Mouse (Mus musculus) gonadal fat pad, adult 2 months (tissue): ENCODE data around the gene Cbx7. TPM values are rescaled to one million over a fixed set of nuclear protein-coding genes. Genes with fewer than 3 reads are reported as not detected.

Experiments used
- DNase-seq: peaks from one replicate; pipeline ENCODE4 v3.0.0-alpha.2; 2012; ENCODE audit warnings: low read depth
- polyA plus RNA-seq: library from polyadenylated mRNA; depleted of rRNA; stranded (reverse); fragments of >200 nt; gene quantifications from 2 replicates; pipeline ENCODE4 v1.2.3, GENCODE M21; 2012; rRNA removed

Cbx7 gene
- polyA plus RNA-seq, 1 experiment: 27.2 TPM

GRCm38 (mm10) chr15:79894343-79894742 lies 76.6 kb downstream of the Cbx7 start:
- no peak for DNase-seq

GRCm38 (mm10) chr15:79893824-79894123 lies 77.1 kb downstream of the Cbx7 start:
- DNase-seq: no peak

GRCm38 (mm10) chr15:79892995-79893823 lies 77.7 kb downstream of the Cbx7 start:
- no peak for DNase-seq

- no peak for DNase-seq
Observed at GRCm38 (mm10) chr15:79892213-79892541, 78.7 kb downstream of the Cbx7 start.

GRCm38 (mm10) chr15:79891436-79892212 lies 79.3 kb downstream of the Cbx7 start, which contains the start of gene Apobec3:
Gene Apobec3 (plus strand): TSS chr15:79891659.
- no peak for DNase-seq

GRCm38 (mm10) chr15:79884820-79885219 lies 86.1 kb downstream of the Cbx7 start:
- DNase-seq: no peak

GRCm38 (mm10) chr15:79883352-79883822 lies 87.5 kb downstream of the Cbx7 start:
- no peak for DNase-seq

GRCm38 (mm10) chr15:79882623-79883267 lies 88.2 kb downstream of the Cbx7 start:
- no peak for DNase-seq

GRCm38 (mm10) chr15:79880477-79880876 lies 90.4 kb downstream of the Cbx7 start:
- DNase-seq: no peak

- DNase-seq: no peak
Observed at GRCm38 (mm10) chr15:79879319-79879718, 91.6 kb downstream of the Cbx7 start.

GRCm38 (mm10) chr15:79878725-79879136 lies 92.2 kb downstream of the Cbx7 start:
- no peak for DNase-seq

- no peak for DNase-seq
Observed at GRCm38 (mm10) chr15:79875261-79875995, 95.5 kb downstream of the Cbx7 start.

- DNase-seq: no peak
Observed at GRCm38 (mm10) chr15:79873995-79874394, 96.9 kb downstream of the Cbx7 start.

GRCm38 (mm10) chr15:79873545-79873944 lies 97.4 kb downstream of the Cbx7 start:
- no peak for DNase-seq

- no peak for DNase-seq
Observed at GRCm38 (mm10) chr15:79867260-79868002, 103.5 kb downstream of the Cbx7 start.

Other genes starting within 250 kb of the Cbx7 start
- gene Sun2, start 228.6 kb downstream of the Cbx7 start, polyA plus RNA-seq: 72.1 and 91.4 TPM in 2 replicates
- 41.4 and 42.0 TPM in 2 replicates for gene Dnal4, start 193.3 kb downstream of the Cbx7 start, polyA plus RNA-seq
- gene Nptxr, start 166.4 kb downstream of the Cbx7 start, polyA plus RNA-seq: 2.7 and 5.8 TPM in 2 replicates
- gene Npcd, start 136.9 kb downstream of the Cbx7 start, polyA plus RNA-seq: 0.12 TPM in 1 of 2 replicates, not detected in the other
- gene Cbx6, start 136.4 kb downstream of the Cbx7 start, polyA plus RNA-seq: 56.9 and 67.6 TPM in 2 replicates
- 47.7 and 56.4 TPM in 2 replicates for gene Apobec3, start 79.5 kb downstream of the Cbx7 start, polyA plus RNA-seq
- gene Pdgfb, start 43.9 kb upstream of the Cbx7 start, polyA plus RNA-seq: 25.8 and 26.8 TPM in 2 replicates
- gene Syngr1, start 120.2 kb upstream of the Cbx7 start, polyA plus RNA-seq: 8.8 and 13.3 TPM in 2 replicates
- gene Rpl3, start 120.7 kb upstream of the Cbx7 start, polyA plus RNA-seq: 492 and 540 TPM in 2 replicates
- gene Tab1, start 162.0 kb upstream of the Cbx7 start, polyA plus RNA-seq: 17.0 and 20.9 TPM in 2 replicates
- 10.2 and 10.5 TPM in 2 replicates for gene Mgat3, start 202.6 kb upstream of the Cbx7 start, polyA plus RNA-seq